Mouse (Mus musculus) liver, embryonic 14.5 days (tissue): ENCODE measurements around the gene Daglb. TPM values are rescaled to one million over a fixed set of nuclear protein-coding genes. Genes with fewer than 3 reads are reported as not detected.

Source experiments
- ATAC-seq: fragments of 200-750 bp; cut with Nextera tagmentation; 2 replicates; pipeline ENCODE4 v1.8.0; 2017; ENCODE audit warnings: moderate number of reproducible peaks, mild to moderate bottlenecking, moderate library complexity; ENCODE audit not compliant: insufficient read depth
- DNase-seq, 3 experiments: peaks; one replicate each; pipeline ENCODE4 v3.0.0-alpha.2; 2012 to 2013; ENCODE audit warnings: low read depth in 3 of 3, low spot score in 3 of 3
- H3K27ac ChIP-seq: fragments of 300-500 bp; sonication (generic); 2 replicates; pipeline ENCODE4 v1.5.1; 2014; ENCODE audit warnings: moderate library complexity, mild to moderate bottlenecking, control low read depth, inconsistent platforms
- H3K27me3 ChIP-seq: fragments of 300-500 bp; sonication (generic); 2 replicates; pipeline ENCODE4 v1.6.1; 2014; ENCODE audit warnings: mild to moderate bottlenecking, low read length, moderate library complexity; ENCODE audit not compliant: control insufficient read depth, insufficient read depth
- H3K36me3 ChIP-seq: fragments of 300-500 bp; sonication (generic); replicated peaks from 2 replicates; pipeline ENCODE4 v1.6.1; 2014; ENCODE audit warnings: low read depth; ENCODE audit not compliant: control insufficient read depth, insufficient read depth
- H3K4me1 ChIP-seq, 2 experiments: fragments of 200-500 bp in 1 of 2; fragments of 300-500 bp in 1 of 2; sonication (generic) in 1 of 2; replicated peaks; 2 replicates each; pipeline ENCODE4 v1.6.1; 2012 to 2014; ENCODE audit warnings: antibody characterized with exemption in 1 of 2, inconsistent platforms in 1 of 2, low read length in 1 of 2; ENCODE audit not compliant: control insufficient read depth in 2 of 2, insufficient read depth in 2 of 2
- H3K4me2 ChIP-seq: fragments of 300-500 bp; sonication (generic); 2 replicates; pipeline ENCODE4 v1.6.1; 2014; ENCODE audit warnings: low read depth, mild to moderate bottlenecking, control low read depth, moderate library complexity
- H3K4me3 ChIP-seq, 2 experiments: fragments of 200-500 bp in 1 of 2; fragments of 300-500 bp in 1 of 2; sonication (generic) in 1 of 2; 2 replicates each; pipeline ENCODE4 v1.5.1; 2012 to 2014; ENCODE audit warnings: low read depth in 2 of 2, low read length in 2 of 2, mild to moderate bottlenecking in 2 of 2, control low read depth in 1 of 2, inconsistent platforms in 1 of 2, moderate library complexity in 1 of 2; ENCODE audit not compliant: insufficient read depth in 1 of 2
- H3K9ac ChIP-seq: fragments of 300-500 bp; sonication (generic); replicated peaks from 2 replicates; pipeline ENCODE4 v1.6.1; 2014; ENCODE audit warnings: mild to moderate bottlenecking, control low read depth, moderate library complexity
- H3K9me3 ChIP-seq: fragments of 300-500 bp; sonication (generic); 2 replicates; pipeline ENCODE4 v1.6.1; 2016; ENCODE audit warnings: low read length, mixed read lengths; ENCODE audit not compliant: control insufficient read depth
- CTCF ChIP-seq: IDR thresholded peaks from 2 replicates; pipeline ENCODE4 v1.5.1; 2016; ENCODE audit warnings: antibody characterized with exemption, low read depth, control low read depth
- EP300 ChIP-seq: IDR thresholded peaks from 2 replicates; pipeline ENCODE4 v1.6.1; 2016; ENCODE audit warnings: antibody characterized with exemption, low read depth
- WGBS: fragments of 180-500 bp; shearing (Covaris S2); extraction: QIAGEN DNeasy Blood & Tissue Kit; methylation state at CpG from one replicate; pipeline ENCODE4 v1.1.7; 2014; ENCODE audit not compliant: insufficient replicate concordance; 5-methylcytosine and 5-hydroxymethylcytosine counted together
- polyA plus RNA-seq, 2 experiments: library from polyadenylated mRNA; depleted of rRNA in 1 of 2; stranded (reverse) in 1 of 2; unstranded in 1 of 2; fragments of >200 nt; fragmentation: Nextera tagmentation in 1 of 2; extraction: Ambion mirVana in 1 of 2; gene quantifications; 2 replicates each; pipeline versions ENCODE4 v1.2.1 to v1.2.3; 2012 to 2014

Gene Daglb
- polyA plus RNA-seq, 2 experiments, result 4.5 to 4.9 TPM

DNA sequence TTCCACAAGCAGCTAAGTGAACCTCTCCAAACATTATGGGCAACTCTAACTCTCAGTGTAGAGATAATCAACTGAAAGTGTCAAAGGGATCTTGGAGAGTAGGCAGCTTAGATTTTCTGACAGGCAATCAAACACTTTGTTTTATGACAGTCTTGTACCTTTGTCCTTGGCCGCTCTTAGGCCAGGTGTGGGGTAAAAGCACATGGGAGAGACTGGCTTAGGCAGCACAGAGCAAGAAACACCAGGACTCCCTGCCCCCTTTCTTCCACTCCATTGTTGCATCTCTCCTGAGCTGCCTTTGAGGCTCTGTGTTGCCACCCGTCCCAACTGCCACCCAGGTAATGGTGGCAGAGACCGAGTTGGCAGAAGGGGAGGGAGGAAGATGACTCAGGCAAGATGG lies 23.1 kb upstream of the Daglb start:
- H3K36me3 ChIP-seq, result no peaks in the 10 kb centered on the region
- TF ChIP-seq EP300 (no peak), CTCF (no peak)
- DNase-seq (no peak), ATAC-seq (no peak)
- no peak overlapping the region for H3K27ac ChIP-seq
- no peaks in the 10 kb centered on the region for H3K27me3 ChIP-seq
- H3K4me3 ChIP-seq, result no peak overlapping the region
- H3K4me2 ChIP-seq, result no peak overlapping the region
- H3K9me3 ChIP-seq, result no peaks in the 10 kb centered on the region
- H3K4me1 ChIP-seq, result no peaks in the 10 kb centered on the region
- no peak overlapping the region for H3K9ac ChIP-seq
- WGBS, result 58% methylated on average over 3 of the region's 3 CpGs

DNA sequence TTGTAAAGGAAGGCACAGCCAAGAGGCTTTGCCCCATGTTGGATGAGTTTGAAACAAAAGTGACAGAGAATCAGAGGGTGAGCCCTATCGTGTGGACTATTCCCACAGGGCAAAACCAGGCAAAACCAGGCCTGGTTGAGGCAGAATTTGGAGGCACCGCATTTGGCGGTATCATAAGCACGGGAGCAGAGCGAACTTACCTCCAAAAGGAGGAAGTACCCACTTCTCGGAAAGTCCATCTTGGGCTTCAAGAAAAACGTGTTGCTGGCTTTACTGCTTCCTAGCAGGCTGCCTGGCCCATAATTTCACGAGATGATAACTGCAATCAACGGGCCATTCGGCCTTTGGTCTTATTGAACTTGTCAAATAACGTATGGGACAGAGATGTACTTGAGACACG lies 22.6 kb upstream of the Daglb start:
- no peaks in the 10 kb centered on the region for H3K9me3 ChIP-seq
- TF ChIP-seq EP300 (no peak), CTCF (no peak)
- DNase-seq (no peak), ATAC-seq (no peak)
- H3K9ac ChIP-seq, result no peak overlapping the region
- no peak overlapping the region for H3K4me2 ChIP-seq
- H3K27me3 ChIP-seq, result no peaks in the 10 kb centered on the region
- H3K4me1 ChIP-seq, result no peaks in the 10 kb centered on the region
- no peak overlapping the region for H3K27ac ChIP-seq
- H3K4me3 ChIP-seq, result no peak overlapping the region
- H3K36me3 ChIP-seq, result no peaks in the 10 kb centered on the region
- 59% methylated on average over 12 of the region's 12 CpGs for WGBS

DNA sequence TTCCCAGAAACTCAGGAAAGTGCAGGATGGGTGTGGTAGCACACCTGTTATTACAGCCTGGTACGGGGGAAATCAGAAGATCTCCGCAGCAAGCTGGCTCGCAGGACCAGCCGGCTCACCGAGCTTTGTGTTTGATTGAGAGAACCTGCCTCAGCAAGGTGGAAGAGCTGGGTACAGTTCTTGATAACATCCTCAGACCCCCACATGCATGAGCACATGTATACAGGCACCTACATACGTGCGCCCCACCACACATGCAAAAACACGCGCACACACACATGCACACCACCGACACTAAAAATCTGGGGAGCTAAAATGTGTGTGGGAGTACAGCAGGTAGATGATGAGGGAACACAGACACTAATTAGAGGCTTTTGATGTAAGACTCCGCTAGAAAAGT lies 713 bp upstream of the Daglb start:
- H3K4me2 ChIP-seq, result peak overlapping the region; percentile 76
- H3K27me3 ChIP-seq, result no peaks in the 10 kb centered on the region; the same call in 1 of the 2 replicates
- TF ChIP-seq CTCF (no peak), EP300 (no peak)
- DNase-seq (no peak), ATAC-seq (no peak)
- no peaks in the 10 kb centered on the region for H3K9me3 ChIP-seq
- H3K4me3 ChIP-seq, result peak overlapping the region; percentile 80 to 86
- no peak overlapping the region for H3K27ac ChIP-seq
- peaks cover 6 to 12% of the 10 kb centered on the region in 2 experiments; a peak in 3 of 4 replicates for H3K4me1 ChIP-seq
- WGBS, result 80% methylated on average over 11 of the region's 11 CpGs
- H3K36me3 ChIP-seq, result peaks cover 5% of the 10 kb centered on the region
- peak overlapping the region; percentile 78 for H3K9ac ChIP-seq

DNA sequence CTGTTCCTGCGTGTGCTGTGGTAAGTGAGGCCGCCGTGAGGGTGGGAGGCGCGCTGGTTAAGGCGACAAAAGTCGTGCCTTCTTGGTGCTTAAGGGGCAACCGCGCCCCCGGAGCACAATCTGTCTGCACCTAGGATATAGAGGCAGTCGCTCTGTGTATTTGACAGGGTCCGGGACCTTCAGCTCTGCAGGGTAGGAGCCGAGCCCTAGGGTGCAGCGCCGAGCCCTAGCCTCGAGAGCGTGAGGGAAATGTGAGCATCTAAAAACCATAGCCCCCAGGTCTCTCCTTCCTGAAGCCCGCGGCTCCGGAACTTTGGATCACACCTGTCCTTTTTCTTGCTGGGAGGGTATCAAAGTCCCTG lies 354 bp downstream of the Daglb start:
- Histone ChIP-seq H3K9me3 (no peaks in the 10 kb centered on the region), H3K27ac (peak overlapping the region; percentile 7; the same call in 1 of the 2 replicates), H3K4me1 (peaks cover 6 to 12% of the 10 kb centered on the region in 2 experiments; a peak in 3 of 4 replicates), H3K9ac (peak overlapping the region; percentile 78), H3K4me2 (peak overlapping the region; percentile 76), H3K36me3 (peaks cover 11% of the 10 kb centered on the region), H3K4me3 (peak overlapping the region; percentile 80 to 86), H3K27me3 (no peaks in the 10 kb centered on the region; the same call in 1 of the 2 replicates)
- peak; percentile 69 for ATAC-seq
- under 1% methylated on average over 20 of the region's 20 CpGs for WGBS
- DNase-seq, result no peak
- no peak for TF ChIP-seq EP300
- TF ChIP-seq CTCF, result no peak

DNA sequence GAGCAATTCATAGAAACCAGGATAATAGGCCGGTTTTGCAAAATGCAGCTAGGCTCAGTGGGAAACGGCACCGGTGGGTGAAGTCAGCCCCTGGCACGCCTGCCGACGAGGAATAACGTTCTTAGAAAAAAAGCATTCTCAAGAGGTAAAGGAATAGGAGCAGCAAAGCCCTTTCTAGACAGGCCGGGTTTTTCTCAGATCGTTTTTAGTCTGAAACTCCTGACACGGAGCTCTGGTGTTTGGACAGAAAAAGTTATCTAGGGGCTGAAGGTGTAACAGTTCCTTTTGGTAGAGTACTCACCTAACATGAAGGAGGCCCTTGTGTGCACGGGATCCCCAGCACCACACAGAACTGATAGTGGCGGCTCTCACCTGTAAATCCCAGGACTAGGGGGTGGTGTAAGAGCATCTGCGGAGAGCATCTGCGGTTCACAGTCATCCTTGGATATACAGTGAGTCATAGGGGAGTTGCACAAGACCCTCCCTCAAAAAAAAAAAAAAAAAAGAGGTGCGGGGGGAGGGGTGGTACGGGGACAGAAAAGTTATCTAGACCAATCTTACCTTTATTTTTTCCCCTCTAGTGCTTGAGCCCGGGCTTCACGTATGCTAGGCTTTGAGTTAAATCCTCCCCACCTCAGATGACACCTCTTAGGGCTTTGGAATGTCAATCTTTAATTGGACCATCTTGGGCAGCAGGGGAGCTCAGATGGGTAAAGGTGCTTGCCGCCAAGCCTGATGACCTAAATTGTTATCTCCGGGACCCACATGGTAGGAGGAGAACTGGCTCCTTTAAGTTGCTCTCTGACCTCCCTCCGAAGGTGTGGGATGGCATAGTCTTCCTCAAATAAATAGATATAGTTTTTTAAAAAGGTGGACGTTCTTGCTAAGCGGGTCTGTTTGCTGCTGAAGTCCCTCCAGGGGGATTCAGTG lies 1.0 kb downstream of the Daglb start:
- Histone ChIP-seq H3K36me3 (peaks cover 11% of the 10 kb centered on the region), H3K4me3 (peak overlapping the region; percentile 80 to 86), H3K9ac (peak overlapping the region; percentile 78), H3K27me3 (no peaks in the 10 kb centered on the region), H3K4me2 (peak overlapping the region; percentile 76), H3K9me3 (no peaks in the 10 kb centered on the region), H3K27ac (peak overlapping the region; percentile 3), H3K4me1 (peaks cover 6 to 12% of the 10 kb centered on the region in 2 experiments; a peak in 3 of 4 replicates)
- DNase-seq, result peak; percentile 51 to 68 (median 63)
- WGBS, result 13% methylated on average over 23 of the region's 23 CpGs
- peak; percentile 57; the same call in 1 of the 2 replicates for TF ChIP-seq EP300
- no peak for TF ChIP-seq CTCF
- peak; percentile 62 for ATAC-seq
